Mouse (Mus musculus): ENCODE data around the gene Bfsp1.

Bfsp1 gene

GRCm38 (mm10) chr2:143862484-143863231 is at the start of gene Bfsp1:
Gene Bfsp1, minus strand, starts transcription at chr2:143863173.
- no peak for DNase-seq (ENCODE audit: low spot score in 2 of 2)

- no peak for DNase-seq (ENCODE audit: low spot score in 2 of 2)
Measured at GRCm38 (mm10) chr2:143912199-143912598, 49.2 kb upstream of the Bfsp1 start.

GRCm38 (mm10) chr2:143909230-143909629 is 46.3 kb upstream of the Bfsp1 start:
- DNase-seq (ENCODE audit: low spot score in 2 of 2), result no peak

GRCm38 (mm10) chr2:143904896-143905295 is 41.9 kb upstream of the Bfsp1 start:
- no peak for DNase-seq (ENCODE audit: low spot score in 2 of 2)

- no peak for DNase-seq (ENCODE audit: low spot score in 2 of 2)
Measured at GRCm38 (mm10) chr2:143903376-143904045, 40.5 kb upstream of the Bfsp1 start.

GRCm38 (mm10) chr2:143900821-143901351 is 37.9 kb upstream of the Bfsp1 start:
- no peak for DNase-seq (ENCODE audit: low spot score in 2 of 2)

- DNase-seq (ENCODE audit: low spot score in 2 of 2), result no peak
Measured at GRCm38 (mm10) chr2:143899470-143900220, 36.7 kb upstream of the Bfsp1 start.

GRCm38 (mm10) chr2:143891302-143892048 is 28.5 kb upstream of the Bfsp1 start:
- no peak for DNase-seq (ENCODE audit: low spot score in 2 of 2)

- no peak for DNase-seq (ENCODE audit: low spot score in 2 of 2)
Measured at GRCm38 (mm10) chr2:143889860-143890433, 27.0 kb upstream of the Bfsp1 start.

GRCm38 (mm10) chr2:143889131-143889859 is 26.3 kb upstream of the Bfsp1 start:
- no peak for DNase-seq (ENCODE audit: low spot score in 2 of 2)

- DNase-seq (ENCODE audit: low spot score in 2 of 2), result no peak
Measured at GRCm38 (mm10) chr2:143882606-143883288, 19.8 kb upstream of the Bfsp1 start.

- DNase-seq (ENCODE audit: low spot score in 2 of 2), result no peak
Measured at GRCm38 (mm10) chr2:143882002-143882401, 19.0 kb upstream of the Bfsp1 start.

- no peak for DNase-seq (ENCODE audit: low spot score in 2 of 2)
Measured at GRCm38 (mm10) chr2:143879311-143879710, 16.3 kb upstream of the Bfsp1 start.

GRCm38 (mm10) chr2:143876929-143877632 is 14.1 kb upstream of the Bfsp1 start:
- DNase-seq (ENCODE audit: low spot score in 2 of 2), result no peak

- no peak for DNase-seq (ENCODE audit: low spot score in 2 of 2)
Measured at GRCm38 (mm10) chr2:143876026-143876425, 13.1 kb upstream of the Bfsp1 start.

- DNase-seq (ENCODE audit: low spot score in 2 of 2), result no peak
Measured at GRCm38 (mm10) chr2:143870936-143871688, 8.1 kb upstream of the Bfsp1 start.

GRCm38 (mm10) chr2:143867326-143867725 is 4.4 kb upstream of the Bfsp1 start:
- DNase-seq (ENCODE audit: low spot score in 2 of 2), result peak; percentile 58 to 70

- no peak for DNase-seq (ENCODE audit: low spot score in 2 of 2)
Measured at GRCm38 (mm10) chr2:143864600-143864999, 1.6 kb upstream of the Bfsp1 start.

GRCm38 (mm10) chr2:143859166-143859565 is 3.8 kb downstream of the Bfsp1 start:
- no peak for DNase-seq (ENCODE audit: low spot score in 2 of 2)

Measured in frontal cortex, postnatal 25 days (tissue).